Mouse (Mus musculus): ENCODE measurements around the gene Slc35b4. TPM values are rescaled to one million over a fixed set of nuclear protein-coding genes. Genes with fewer than 3 reads are reported as not detected.

Gene Slc35b4
- total RNA-seq (2022) = 10 to 100 TPM; 65.9 to 75.7 (median 71.9) TPM

DNA sequence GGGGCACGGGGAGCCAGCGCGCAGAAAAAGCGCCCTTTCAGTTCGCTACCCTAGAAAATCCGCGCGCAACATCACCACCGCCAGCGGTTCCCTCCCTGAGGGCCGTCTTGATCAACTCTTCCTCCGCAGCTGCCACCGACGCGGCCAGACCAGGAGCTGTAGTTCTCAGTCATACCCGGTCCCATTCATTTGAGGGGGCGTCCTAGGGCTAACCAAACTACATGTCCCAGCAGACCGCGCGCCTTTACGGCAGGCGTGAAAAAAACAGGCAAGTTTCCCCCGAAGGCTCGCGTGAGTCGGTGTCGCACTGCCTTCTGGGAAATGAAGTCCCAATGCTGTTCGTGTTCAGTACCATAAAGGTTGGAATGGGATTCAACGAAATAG is at the start of gene Slc35b4:
Slc35b4 (minus strand) TSS at position 248 of the 384 bp plus-strand sequence.
- peak; percentile 74 to 96 for DNase-seq (ENCODE audit: low spot score in 2 of 2)

DNA sequence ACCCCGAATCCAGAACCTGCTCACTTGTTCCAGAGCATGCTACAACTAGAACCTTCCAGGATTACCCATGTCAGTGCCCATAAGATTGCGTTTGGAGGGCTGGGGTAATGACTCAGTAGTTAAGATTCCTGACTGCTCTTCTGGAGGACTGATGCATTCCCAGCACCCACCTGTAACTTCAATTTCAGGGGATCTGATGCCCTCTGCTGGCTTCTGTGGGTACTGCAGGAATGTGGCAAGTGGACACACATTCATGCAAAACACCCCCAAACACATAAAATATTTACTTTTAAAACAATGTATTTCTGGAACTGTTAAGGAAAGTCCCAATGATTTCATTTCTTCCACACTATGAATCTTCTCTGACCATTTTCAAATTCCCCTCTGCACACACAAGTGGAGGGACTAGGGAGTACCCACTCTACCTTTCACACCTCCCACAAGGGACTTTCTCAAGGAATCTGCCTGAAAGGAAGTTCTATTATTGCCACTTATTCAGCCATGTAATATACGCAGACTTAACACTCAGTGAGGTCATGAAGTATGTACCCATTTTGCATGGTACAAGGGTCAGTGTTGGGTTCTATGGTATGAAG is 48.2 kb upstream of the Slc35b4 start:
- DNase-seq (ENCODE audit: low spot score in 2 of 2) = no peak

DNA sequence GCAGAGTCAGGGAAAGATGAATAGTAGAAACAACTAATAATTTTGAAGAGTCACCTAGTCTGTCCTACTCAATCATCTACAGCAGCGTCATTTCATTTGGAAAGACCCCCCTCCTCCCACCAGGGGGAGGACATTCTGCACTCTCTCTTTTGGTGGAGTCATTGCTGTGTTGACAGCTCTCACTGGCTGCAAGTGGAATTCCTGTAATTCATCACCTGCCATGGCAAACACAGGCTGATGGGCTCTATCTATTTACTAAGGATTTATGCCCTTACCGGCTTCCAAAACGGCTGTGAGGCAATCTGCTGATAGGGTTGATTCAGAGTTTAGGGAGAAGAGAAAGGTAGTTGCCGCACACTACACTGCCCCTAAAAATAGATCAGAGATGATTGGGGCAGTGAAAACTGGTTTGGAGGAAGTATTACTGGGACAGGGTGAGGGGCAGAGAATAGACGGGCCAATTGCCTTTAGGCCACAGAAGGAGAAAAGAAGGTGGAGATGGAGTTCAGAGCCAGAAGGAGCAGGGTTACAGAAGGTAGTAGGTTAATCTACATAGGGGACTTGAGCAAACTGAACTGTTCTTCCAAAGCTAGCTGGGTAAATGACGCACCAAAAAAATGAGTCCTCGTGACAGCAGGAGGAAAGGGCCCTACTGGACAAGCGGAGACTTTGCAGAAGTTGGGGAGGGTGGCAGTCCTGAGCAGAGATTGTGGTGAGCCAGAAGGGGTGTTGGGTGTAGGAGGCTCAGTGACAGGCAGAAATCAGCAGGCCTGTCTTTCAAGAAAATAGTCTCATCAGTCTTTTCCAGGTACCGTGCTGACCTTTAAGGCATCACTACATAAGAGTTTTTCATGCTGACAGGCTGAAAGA is 39.8 kb upstream of the Slc35b4 start:
- no peak for DNase-seq (ENCODE audit: low spot score in 2 of 2)

DNA sequence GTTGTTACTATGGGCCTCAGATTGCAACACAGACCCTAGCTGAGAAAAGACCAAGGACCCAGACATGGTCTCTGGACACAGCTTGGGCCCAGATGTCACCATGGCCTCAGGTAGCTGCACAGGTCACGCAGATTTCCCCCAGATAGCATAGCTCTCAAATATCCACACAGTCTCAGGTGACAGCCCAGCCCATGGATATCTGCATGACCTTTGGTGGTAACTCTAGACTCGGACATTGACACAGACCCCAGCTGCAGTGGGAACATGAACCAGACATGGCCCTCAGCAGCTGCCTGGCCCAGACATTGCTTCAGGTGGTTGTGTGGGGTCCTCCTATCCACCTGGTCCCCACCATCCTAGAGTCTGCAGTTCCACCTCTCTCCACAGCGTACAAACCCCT is 28.8 kb upstream of the Slc35b4 start:
- DNase-seq (ENCODE audit: low spot score in 2 of 2) = no peak

DNA sequence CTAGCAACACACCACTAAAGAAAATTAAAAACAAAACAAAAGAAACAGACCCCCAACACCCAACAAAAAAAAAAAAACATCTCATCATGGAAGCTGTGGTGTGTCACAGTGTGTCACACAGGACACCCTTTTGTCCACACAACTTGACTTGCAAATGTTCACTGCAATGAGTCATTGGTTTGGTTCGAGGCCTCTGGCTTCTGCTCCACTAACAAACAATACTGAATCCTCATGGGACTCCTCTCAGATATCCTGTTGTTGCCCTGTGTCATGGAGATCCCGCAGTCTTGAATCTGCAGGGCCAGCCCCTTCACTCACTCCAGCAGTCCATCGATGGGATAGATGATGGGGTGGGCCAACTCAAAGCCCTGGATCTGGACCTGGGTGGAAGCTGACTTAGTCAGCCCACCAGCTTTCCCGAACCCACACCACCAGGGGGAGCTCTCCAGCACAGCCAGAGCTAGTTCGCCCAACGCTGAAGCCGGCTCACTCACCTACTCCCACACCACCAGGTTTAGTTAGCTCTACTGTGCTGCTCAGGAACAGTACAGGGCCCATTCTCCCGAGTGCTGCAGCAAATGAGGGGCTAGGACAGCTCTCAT is 28.2 kb upstream of the Slc35b4 start:
- DNase-seq (ENCODE audit: low spot score in 2 of 2) = peak; percentile 12 to 30

DNA sequence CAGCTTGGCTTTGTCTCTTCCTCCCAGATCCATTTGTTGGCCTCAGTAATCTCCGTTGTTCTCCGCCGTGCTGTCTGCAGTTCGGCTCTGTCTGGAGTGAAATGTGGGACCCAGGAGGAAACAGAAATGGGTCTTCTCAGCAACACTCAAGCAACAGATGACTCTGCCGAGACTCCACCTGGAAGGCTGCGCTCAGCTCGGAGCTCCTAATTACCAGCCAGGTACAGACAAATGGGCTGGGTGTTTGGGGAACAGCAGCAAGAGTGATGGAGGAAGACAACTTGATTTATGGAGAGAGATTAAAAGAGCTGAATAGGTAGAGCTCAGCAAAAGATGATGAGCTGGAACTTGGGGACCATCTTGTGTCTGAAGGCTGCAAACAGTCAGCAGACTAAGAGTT is 26.6 kb upstream of the Slc35b4 start:
- DNase-seq (ENCODE audit: low spot score in 2 of 2) = no peak

DNA sequence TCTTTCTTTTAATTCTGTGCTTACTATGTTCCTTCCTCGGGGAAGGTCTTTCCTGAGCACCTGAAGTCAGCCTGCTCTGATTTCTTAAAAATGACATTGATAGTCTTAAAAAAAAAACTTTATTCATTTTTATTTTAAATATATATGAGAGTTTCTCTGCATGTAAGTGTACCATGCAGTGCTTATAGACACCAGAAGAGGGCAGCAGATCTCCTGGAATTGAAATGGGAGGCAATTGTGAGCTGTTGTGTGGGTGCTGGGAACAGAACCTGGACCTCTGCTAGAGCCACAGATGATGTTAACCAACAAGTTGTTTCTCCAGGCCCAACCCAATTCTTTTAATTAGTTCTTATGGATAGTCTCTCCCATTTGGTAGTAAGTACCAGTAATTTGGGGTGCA is 18.1 kb upstream of the Slc35b4 start:
- DNase-seq (ENCODE audit: low spot score in 2 of 2) = no peak

DNA sequence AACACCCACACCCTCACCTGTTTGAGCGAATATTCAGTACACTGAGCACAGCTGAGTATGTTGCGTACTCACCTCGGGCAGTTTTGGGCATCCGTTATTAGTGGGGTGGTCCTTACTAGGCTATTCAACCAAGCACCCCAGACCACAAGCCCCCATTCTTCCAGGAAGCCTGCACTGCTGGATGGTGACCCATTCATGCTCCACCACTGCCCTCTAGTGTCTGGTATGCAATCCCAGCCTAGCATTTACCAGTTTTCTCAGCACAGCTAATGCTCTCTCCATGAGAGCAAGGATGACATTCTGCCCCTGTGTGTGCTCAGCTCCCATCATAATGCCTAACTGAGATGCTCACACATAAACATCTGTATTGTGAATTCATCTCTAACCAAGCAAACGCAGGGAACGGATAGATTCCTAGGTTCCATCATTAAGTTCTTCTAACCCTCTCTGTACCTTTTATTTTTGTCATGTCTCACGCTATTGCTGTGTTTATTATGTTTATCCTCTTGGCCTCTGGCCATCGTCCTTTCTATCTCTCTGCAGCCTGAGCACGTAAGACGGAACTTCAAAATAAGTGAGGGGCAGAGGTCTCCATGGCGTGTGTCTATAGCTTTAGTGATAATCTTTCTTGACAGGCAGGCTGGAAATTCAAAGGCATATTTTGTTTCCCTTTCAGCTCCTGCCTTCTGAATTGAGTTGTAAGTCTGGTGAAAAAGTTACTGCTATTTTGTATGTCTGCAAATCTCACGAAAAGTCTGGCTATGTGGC is 17.0 kb upstream of the Slc35b4 start:
- peak in 1 of 2 experiments; percentile 12 for DNase-seq (ENCODE audit: low spot score in 2 of 2)

DNA sequence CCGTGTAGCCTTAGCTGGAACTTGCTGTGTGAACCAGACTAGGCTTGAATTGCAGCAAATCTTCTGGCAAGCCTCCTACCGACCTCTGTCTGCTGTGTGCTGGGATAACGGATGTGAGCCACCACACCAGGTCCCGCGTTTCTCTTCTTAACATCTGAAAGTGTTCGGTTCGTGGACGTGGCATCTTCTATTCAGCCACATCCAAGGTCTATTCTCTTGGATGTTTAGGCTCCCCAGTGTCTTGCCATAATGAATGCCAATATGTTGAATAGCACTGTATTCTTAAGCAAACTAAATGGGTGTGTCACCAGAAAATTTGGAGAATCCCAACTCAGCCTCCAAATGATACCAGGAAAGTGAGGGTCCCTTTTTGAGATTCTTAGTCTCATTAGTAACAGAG is 14.5 kb upstream of the Slc35b4 start:
- DNase-seq (ENCODE audit: low spot score in 2 of 2) = no peak

DNA sequence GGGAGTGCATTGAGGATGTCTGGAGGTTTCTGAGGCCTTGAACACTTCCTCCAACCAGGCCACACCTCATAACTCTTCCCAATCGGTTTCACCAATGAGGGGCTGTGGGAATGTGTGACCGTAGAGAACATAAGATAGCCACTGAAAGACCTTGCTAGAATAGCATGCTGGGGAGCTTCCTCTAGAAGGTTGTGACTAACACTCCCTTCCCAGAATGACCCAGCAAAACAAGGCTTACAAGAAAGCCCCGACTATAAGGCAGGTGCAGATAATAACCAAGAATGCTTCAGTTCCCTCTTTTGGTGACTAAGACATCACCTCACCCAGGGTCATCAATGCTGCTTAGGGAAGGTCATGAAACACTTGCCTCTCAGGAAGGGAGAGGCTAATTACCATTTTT is 12.6 kb upstream of the Slc35b4 start:
- DNase-seq (ENCODE audit: low spot score in 2 of 2) = no peak

DNA sequence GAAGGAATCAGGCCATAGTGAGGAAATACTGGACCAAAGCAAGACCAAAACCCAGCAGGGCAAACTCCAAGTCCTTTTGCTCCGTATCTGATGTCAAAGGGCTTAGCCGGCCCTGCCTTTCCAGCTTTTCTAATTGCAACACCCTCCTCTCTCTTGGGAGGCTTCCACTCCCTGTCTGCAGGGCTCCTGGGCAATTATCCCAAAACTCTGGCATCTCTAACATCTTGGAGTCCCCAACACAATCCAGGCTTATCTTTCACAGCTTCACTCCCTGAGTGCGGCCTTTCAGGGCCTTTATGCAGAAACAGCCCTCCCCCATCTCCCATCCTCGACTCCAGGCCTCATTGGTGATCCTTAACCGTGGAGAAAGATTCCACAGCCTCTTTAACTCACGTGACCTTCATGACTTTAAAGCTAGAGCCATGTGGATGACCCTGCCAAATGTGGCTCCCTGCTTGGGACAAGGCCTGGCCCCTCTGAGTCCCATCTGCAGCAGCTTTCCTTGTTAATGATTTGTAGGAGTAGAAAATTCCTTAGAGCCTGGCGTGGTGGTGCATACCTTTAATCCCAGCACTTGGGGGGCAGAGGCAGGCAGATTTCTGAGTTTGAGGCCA is 11.2 kb upstream of the Slc35b4 start:
- DNase-seq (ENCODE audit: low spot score in 2 of 2) = no peak

DNA sequence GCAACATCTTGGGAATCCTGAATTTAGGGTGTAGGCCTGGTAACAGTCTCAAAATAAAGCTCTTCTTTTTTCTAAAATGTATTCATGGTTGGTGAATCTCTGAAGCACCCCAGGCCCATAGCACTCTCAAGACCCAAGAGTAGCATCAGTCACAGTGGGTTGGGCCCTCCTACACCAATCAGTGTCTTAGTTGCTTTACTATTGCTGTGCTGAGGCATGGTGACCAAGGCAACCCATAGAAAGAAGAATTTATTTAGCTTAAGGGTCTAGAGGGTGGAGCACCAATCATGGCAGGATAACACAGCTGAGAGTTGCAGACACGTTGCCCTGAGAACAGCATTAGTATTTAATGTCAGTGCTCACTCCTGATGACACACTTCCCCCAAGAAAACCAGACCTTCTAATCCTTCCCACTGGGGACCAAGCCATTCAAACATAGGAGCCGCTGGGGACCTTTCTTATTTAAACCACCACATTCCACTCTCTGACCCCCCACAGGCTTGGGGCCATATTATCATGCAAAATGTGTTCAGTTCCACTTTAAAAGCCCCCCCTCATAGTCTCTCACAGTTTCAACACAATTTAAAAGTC is 10.5 kb upstream of the Slc35b4 start:
- no peak for DNase-seq (ENCODE audit: low spot score in 2 of 2)

DNA sequence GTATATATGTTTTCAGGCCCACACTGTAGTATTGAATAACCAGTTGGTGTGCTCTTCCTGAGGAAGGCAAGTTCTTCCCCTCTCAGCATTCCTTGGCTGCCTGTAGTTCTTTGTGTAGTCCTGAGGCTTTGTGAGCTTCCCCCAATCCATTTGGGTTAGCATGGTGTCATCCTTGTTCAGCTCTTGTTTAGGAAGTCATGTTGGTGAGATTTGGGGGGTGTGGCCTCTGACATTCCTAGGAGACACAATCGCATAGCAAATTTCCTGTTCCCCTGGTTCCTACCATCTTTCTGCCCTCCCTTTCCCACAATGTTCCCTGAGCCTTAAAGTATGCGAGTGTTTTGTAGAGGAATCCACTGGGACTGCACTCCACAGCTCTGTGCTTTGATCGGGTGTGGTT is 6.4 kb upstream of the Slc35b4 start:
- DNase-seq (ENCODE audit: low spot score in 2 of 2) = no peak

DNA sequence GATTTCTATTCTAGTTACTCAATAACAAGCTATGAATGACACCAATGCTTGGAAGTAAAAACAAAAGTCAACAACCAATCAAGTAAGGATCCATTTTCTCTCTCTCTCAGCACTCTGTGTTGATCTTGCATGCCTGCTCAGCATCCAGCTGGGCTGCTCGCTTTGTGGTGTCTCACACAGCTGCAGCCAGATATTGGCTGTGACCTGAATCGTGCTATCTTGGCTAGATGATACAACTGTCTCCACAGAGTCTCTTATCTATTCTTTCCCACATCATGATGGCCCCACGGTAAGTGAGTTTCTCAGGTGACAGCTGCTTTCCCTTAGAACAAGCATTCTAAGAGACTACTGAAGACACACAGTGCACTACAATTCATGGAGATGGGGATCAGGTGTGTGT is 5.0 kb upstream of the Slc35b4 start:
- DNase-seq (ENCODE audit: low spot score in 2 of 2) = no peak

DNA sequence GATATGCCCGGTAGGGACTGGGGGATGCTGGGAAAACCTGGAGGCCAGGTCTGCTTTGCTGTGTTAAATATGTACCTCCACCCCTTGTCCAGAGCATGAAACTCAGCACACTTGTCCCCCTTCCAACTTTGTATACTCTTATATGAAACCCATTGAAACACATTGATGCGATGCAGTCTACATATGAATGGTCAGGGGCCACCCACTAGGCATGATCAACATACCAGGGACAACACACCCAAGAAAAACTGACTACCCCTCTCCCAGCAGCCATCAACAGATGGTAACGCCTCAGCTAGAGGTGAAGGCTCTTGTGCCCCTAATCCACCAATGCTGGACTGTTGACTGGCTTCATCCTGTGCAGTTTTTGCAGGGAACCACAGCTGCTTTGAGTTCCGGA is 3.0 kb upstream of the Slc35b4 start:
- DNase-seq (ENCODE audit: low spot score in 2 of 2) = no peak

DNA sequence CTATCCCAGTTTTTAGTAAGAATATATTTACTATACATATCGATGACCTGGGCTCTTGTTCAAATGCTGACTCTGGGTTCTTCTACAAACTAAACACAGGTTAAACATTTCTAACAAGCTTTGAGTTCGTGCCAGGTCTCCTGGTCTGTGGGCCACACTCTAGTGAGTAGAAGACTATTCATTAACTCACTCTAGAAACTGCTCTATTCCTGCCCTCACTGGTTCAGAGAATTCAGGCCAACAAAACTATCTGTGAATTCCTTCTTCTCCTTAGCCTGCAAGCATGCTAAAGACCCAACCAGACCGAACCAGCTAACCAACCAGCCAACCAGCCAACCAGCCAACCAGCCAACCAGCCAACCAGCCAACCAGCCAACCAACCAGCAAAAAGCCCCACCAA is 2.1 kb upstream of the Slc35b4 start:
- no peak for DNase-seq (ENCODE audit: low spot score in 2 of 2)

DNA sequence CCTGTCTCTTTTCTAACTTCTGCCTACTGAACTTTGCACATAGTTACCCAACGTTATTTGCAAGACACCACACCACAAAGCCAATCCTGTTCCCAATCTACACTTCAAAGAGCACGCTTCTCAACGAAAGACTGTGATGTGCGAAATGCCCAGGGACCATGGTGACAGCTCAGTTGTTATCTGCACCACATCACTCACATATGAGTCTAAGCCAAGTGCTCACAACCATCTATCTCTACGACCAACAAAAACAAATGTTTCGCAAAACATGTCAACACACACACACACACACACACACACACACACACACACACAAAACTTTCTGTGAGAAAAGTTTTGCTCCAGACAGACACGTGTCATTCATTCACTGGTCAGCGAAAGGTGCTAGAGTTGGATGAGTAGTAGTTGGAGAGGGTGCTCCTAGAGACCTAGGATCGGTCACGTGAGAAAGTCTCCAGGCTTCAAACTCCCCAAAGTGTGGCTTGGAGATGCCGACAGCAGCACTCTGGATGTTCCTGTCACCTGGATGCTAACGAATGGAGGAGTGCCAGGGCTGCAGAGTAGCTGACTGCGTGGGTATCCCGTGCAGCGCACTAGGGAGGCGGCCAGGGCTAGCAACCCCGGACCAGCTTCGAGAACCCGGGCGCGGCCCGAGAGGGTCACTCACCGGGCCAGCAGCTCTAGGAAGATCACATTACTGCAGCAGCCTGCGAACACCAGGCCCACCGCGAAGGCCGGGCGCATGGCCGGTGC is 624 bp downstream of the Slc35b4 start:
- DNase-seq (ENCODE audit: low spot score in 2 of 2) = peak in 1 of 2 experiments; percentile 38

DNA sequence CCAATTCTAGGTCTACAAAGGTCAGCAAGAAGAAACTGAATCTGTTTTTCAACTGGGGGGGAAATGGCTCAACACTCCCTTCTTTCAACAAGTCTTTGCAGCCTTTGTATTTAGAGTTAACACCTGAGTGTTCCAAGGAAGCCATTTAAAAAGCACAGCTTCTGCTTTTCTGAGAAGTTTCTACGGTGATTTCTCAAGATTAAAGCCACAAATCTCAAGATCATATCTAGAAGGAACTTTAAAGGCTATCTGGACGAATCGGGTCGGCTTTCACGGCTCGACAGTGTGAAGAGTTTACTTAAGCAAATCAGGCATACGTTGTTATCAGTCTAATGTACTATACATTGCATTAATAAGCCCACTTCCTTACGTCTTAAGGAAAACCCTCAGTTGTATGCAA is 2.2 kb downstream of the Slc35b4 start:
- DNase-seq (ENCODE audit: low spot score in 2 of 2) = no peak

DNA sequence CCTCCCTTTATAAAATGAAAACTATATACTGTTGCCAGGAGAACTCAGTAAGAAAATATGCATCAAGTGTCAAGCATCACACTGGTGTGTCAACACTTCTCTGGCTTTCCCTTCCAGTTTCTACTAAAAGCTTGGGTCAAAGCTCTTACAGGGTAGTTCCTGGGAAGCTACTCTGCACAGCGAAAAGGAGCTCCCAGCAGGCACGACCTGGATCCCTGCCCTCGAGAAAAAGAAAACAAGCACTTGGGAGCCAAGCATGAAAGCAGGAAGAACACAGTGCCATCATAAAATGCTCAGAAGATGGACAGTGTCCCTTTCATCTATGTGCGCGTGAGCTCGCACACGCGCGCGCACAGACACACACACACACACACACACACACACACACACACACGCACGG is 3.7 kb downstream of the Slc35b4 start:
- no peak for DNase-seq (ENCODE audit: low spot score in 2 of 2)

DNA sequence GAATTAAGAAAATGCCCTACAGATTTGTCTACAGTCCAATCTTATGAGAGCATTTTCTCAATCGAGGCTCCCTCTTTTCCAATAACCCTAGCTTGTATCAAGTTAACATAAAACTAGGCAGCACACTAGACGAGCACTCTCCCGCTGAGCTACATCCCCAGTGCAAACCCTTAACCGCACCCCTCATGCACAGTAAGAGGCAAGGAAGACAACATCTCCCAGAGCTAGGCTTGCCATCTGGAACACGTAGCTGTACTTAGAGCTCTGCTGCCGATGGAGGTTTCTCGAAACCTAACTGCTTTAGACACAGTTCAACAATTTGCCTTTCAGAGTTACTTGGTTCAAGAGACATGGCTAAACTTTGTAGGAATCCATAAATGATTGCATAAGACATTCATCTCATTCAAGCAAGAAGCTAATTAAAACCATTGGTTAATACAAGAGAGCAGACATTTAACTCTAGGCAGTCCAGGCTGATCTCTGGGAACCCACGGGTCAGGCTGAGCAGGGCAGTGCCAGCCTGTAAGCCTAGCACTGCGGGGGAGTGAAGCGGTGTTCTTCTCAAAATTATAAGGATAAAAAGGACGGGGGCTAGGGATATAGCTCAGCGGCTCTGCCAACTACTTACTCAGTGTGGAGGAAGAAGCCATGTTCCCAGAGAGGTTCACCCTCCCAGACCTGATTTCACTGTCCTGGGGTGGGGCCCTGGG is 5.0 kb downstream of the Slc35b4 start:
- no peak for DNase-seq (ENCODE audit: low spot score in 2 of 2)
